ENCODE assay signal across 8 mouse cellular contexts in genomic region chr12:30583586-30584355, GRCm38 (mm10). TPM values are rescaled to one million over a fixed set of nuclear protein-coding genes. Genes with fewer than 3 reads are reported as not detected.
DNase-seq lines count a peak whose midpoint lies in the region; ATAC-seq and TF ChIP-seq lines count a peak whose summit lies in the region.

No protein-coding gene starts in this region.

- peak overlapping the region; percentile 42; the same call in 1 of the 2 replicates for H3K27ac ChIP-seq in kidney, embryonic 14.5 days (ENCODE audit: low read depth, low read length)
- no peak overlapping the region for H3K27ac ChIP-seq in bone marrow, adult 2 months (ENCODE audit: control insufficient read depth, insufficient read depth, low read depth, low read length, poor library complexity)
- peak overlapping the region; percentile 44; the same call in 1 of the 2 replicates for H3K27ac ChIP-seq in hindbrain, embryonic 13.5 days
- H3K27ac ChIP-seq in midbrain, embryonic 15.5 days = peak overlapping the region; percentile 92; the same call in 1 of the 2 replicates

- peak overlapping the region; percentile 76 for H3K9ac ChIP-seq in kidney, embryonic 14.5 days (ENCODE audit: low read depth, low read length)
- H3K9ac ChIP-seq in hindbrain, embryonic 13.5 days = peak overlapping the region; percentile 86
- peak overlapping the region; percentile 88 for H3K9ac ChIP-seq in midbrain, embryonic 15.5 days

- H3K27me3 ChIP-seq in kidney, embryonic 14.5 days (ENCODE audit: control insufficient read depth, insufficient read depth, low read length) = no peaks in the 10 kb centered on the region
- no peaks in the 10 kb centered on the region for H3K27me3 ChIP-seq in C2C12 (ENCODE audit: control insufficient read depth, insufficient read depth, insufficient read length)
- H3K27me3 ChIP-seq in hindbrain, embryonic 13.5 days = 0 out of 2 replicates have a peak, but pooled peaks cover 7% of the 10 kb centered on the region
- no peaks in the 10 kb centered on the region for H3K27me3 ChIP-seq in midbrain, embryonic 15.5 days (replicated peaks)

- TF ChIP-seq POLR2A in bone marrow, adult 2 months (IDR thresholded peaks at IDR 0.05; ENCODE audit: borderline replicate concordance, control insufficient read depth, low read depth, low read length) = no peak

- DNase-seq in kidney, adult 18-20 months = no peak
- DNase-seq in embryo, embryonic 10.5 days (ENCODE audit: low spot score) = no peak
- no peak for DNase-seq in layer of hippocampus, postnatal 25 days (ENCODE audit: extremely low spot score in 1 of 2, low spot score in 1 of 2)

- peak overlapping the region; percentile 52 for H3K4me2 ChIP-seq in kidney, embryonic 14.5 days (replicated peaks; ENCODE audit: low read depth, low read length)
- peak overlapping the region; percentile 80 for H3K4me2 ChIP-seq in hindbrain, embryonic 13.5 days
- peak overlapping the region; percentile 74 for H3K4me2 ChIP-seq in midbrain, embryonic 15.5 days

- no peaks in the 10 kb centered on the region for H3K9me3 ChIP-seq in kidney, embryonic 14.5 days (ENCODE audit: control insufficient read depth, low read length)
- no peaks in the 10 kb centered on the region for H3K9me3 ChIP-seq in hindbrain, embryonic 13.5 days
- H3K9me3 ChIP-seq in midbrain, embryonic 15.5 days = no peaks in the 10 kb centered on the region

- H3ac ChIP-seq in C2C12 (ENCODE audit: control insufficient read depth, insufficient read length, low read depth) = peak overlapping the region; percentile 84

- no peaks in the 10 kb centered on the region for H3K36me3 ChIP-seq in kidney, embryonic 14.5 days (ENCODE audit: control insufficient read depth, insufficient read depth, low read length)
- peaks cover 18% of the 10 kb centered on the region for H3K36me3 ChIP-seq in C2C12 (ENCODE audit: control insufficient read depth, insufficient read depth)
- H3K36me3 ChIP-seq in hindbrain, embryonic 13.5 days = peaks cover 16% of the 10 kb centered on the region
- no peaks in the 10 kb centered on the region for H3K36me3 ChIP-seq in midbrain, embryonic 15.5 days (replicated peaks)

- H3K79me2 ChIP-seq in C2C12 (ENCODE audit: control insufficient read depth, insufficient read depth) = peaks cover 10% of the 10 kb centered on the region

- no peaks in the 10 kb centered on the region for H3K79me3 ChIP-seq in C2C12 (ENCODE audit: low read depth)

- peak; percentile 16; the same call in 1 of the 2 replicates for ATAC-seq in kidney, embryonic 14.5 days (ENCODE audit: low FRiP score, low TSS enrichment)
- peak; percentile 67 for ATAC-seq in hindbrain, embryonic 13.5 days (ENCODE audit: low FRiP score)
- ATAC-seq in midbrain, embryonic 15.5 days (replicated peaks) = peak; percentile 62

- 16% methylated on average over 12 of the region's 12 CpGs for WGBS in kidney, embryonic 14.5 days
- 16% methylated on average over 12 of the region's 12 CpGs for WGBS in bone marrow, adult 2 months
- 6% methylated on average over 11 of the region's 12 CpGs for WGBS in hindbrain, embryonic 13.5 days
- WGBS in midbrain, embryonic 15.5 days = 8% methylated on average over 11 of the region's 12 CpGs

- TF ChIP-seq CTCF in C2C12 (IDR thresholded peaks at IDR 0.05; ENCODE audit: control insufficient read depth, insufficient read depth, insufficient read length) = no peak
- no peak for TF ChIP-seq CTCF in bone marrow, adult 2 months (IDR thresholded peaks at IDR 0.05; ENCODE audit: control insufficient read depth, insufficient read depth, low read length)

- H3K4me1 ChIP-seq in kidney, embryonic 14.5 days (ENCODE audit: control insufficient read depth, insufficient read depth, low read length) = peaks cover 6% of the 10 kb centered on the region
- H3K4me1 ChIP-seq in bone marrow, adult 2 months (ENCODE audit: control insufficient read depth, insufficient read depth, low read length) = no peaks in the 10 kb centered on the region
- H3K4me1 ChIP-seq in hindbrain, embryonic 13.5 days (replicated peaks) = peaks cover 16% of the 10 kb centered on the region
- peaks cover 14% of the 10 kb centered on the region for H3K4me1 ChIP-seq in midbrain, embryonic 15.5 days

- H3K4me3 ChIP-seq in kidney, embryonic 14.5 days (ENCODE audit: low read length) = peak overlapping the region; percentile 67
- H3K4me3 ChIP-seq in C2C12 (ENCODE audit: insufficient read depth, poor library complexity, severe bottlenecking) = peak overlapping the region; percentile 61
- H3K4me3 ChIP-seq in bone marrow, adult 2 months (replicated peaks; ENCODE audit: control insufficient read depth, low read depth, low read length) = peak overlapping the region; percentile 91
- peak overlapping the region; percentile 62 for H3K4me3 ChIP-seq in hindbrain, embryonic 13.5 days
- H3K4me3 ChIP-seq in midbrain, embryonic 15.5 days = peak overlapping the region; percentile 85

TF ChIP-seq in C2C12, 6 proteins besides CTCF, POLR2A, EP300 and RAD21:
- no peak for TF ChIP-seq MAX (IDR thresholded peaks at IDR 0.05)
- no peak for TF ChIP-seq CEBPB (IDR thresholded peaks at IDR 0.05; ENCODE audit: low read depth)
- TF ChIP-seq MYOG (IDR thresholded peaks at IDR 0.05; ENCODE audit: control insufficient read depth, extremely low read depth, insufficient read length) = no peak
- TF ChIP-seq MYOD1 (IDR thresholded peaks at IDR 0.05; ENCODE audit: control insufficient read depth, insufficient read length, low read depth) = no peak
- no peak for TF ChIP-seq USF1 (IDR thresholded peaks at IDR 0.05; ENCODE audit: low read depth)
- no peak for TF ChIP-seq FOSL1 (IDR thresholded peaks at IDR 0.05; ENCODE audit: insufficient read depth, low read length, poor library complexity, severe bottlenecking)

RNA-seq across cellular contexts. Expression of gene Tmem18, which starts 0.5 kb away (rescaled TPM):
- 17.5 and 27.8 TPM in 2 replicates for polyA plus RNA-seq in kidney, embryonic 14.5 days (2014; fragmentation: Nextera tagmentation; extraction: Ambion mirVana)
- polyA plus RNA-seq in C2C12 (2012; fragmentation: generic; extraction: Trizol) = 6.9 TPM
- 2.6 and 4.7 TPM in 2 replicates for polyA plus RNA-seq in bone marrow, adult 2 months (2011; ENCODE audit: insufficient read depth, insufficient read length, low replicate concordance, missing spikeins)
- 26.6 and 27.3 TPM in 2 replicates for polyA plus RNA-seq in hindbrain, embryonic 13.5 days (2015; fragmentation: Nextera tagmentation; extraction: Ambion mirVana)
- polyA plus RNA-seq in midbrain, embryonic 15.5 days (2015; fragmentation: Nextera tagmentation; extraction: Ambion mirVana) = 32.9 and 35.7 TPM in 2 replicates
- 10 to 100 TPM; 35.3 to 40.2 TPM for total RNA-seq in layer of hippocampus, postnatal 25 days (2021)

Comparison
In these comparisons a context has a peak if more than half of its experiments do, and no peak if none do; other contexts are left out.
1. ATAC-seq: peak in every context shown above with its lines; median percentile 67 in hindbrain, embryonic 13.5 days; 62 in midbrain, embryonic 15.5 days; 16 in kidney, embryonic 14.5 days.